Mouse (Mus musculus) ES-Bruce4 (cell line): Measurements from ENCODE around the gene Map3k19. TPM values are rescaled to one million over a fixed set of nuclear protein-coding genes. Genes with fewer than 3 reads are reported as not detected.

ENCODE experiments used
- H3K27ac ChIP-seq: 2 replicates; pipeline ENCODE4 v1.5.1; 2012; ENCODE audit warnings: low read length, inconsistent platforms; ENCODE audit not compliant: insufficient read depth
- H3K27me3 ChIP-seq: 2 replicates; pipeline ENCODE4 v1.6.1; 2012; ENCODE audit warnings: mild to moderate bottlenecking, low read length, inconsistent platforms; ENCODE audit not compliant: control insufficient read depth, poor library complexity, insufficient read depth, severe bottlenecking
- H3K36me3 ChIP-seq: 2 replicates; pipeline ENCODE4 v1.6.1; 2012; ENCODE audit warnings: inconsistent platforms, mild to moderate bottlenecking, low read length, moderate library complexity; ENCODE audit not compliant: control insufficient read depth, poor library complexity, insufficient read depth, severe bottlenecking
- H3K4me1 ChIP-seq: one replicate; pipeline ENCODE4 v1.8.1; 2011; ENCODE audit warnings: low read length; ENCODE audit not compliant: control insufficient read depth, insufficient read depth
- H3K4me3 ChIP-seq: 2 replicates; pipeline ENCODE4 v1.5.1; 2011; ENCODE audit warnings: low read depth, mild to moderate bottlenecking, low read length
- H3K9ac ChIP-seq: 2 replicates; pipeline ENCODE4 v1.6.1; 2012; ENCODE audit warnings: low read depth, mild to moderate bottlenecking, inconsistent platforms; ENCODE audit not compliant: poor library complexity, severe bottlenecking
- H3K9me3 ChIP-seq: replicated peaks from 2 replicates; pipeline ENCODE4 v1.6.1; 2012; ENCODE audit warnings: mild to moderate bottlenecking, low read length, inconsistent platforms; ENCODE audit not compliant: control insufficient read depth, poor library complexity, insufficient read depth, severe bottlenecking
- CTCF ChIP-seq: IDR thresholded peaks from one replicate; pipeline ENCODE4 v1.8.1; 2011; ENCODE audit warnings: low read depth, low read length
- EP300 ChIP-seq: IDR thresholded peaks from 2 replicates; pipeline ENCODE4 v1.6.1; 2011; ENCODE audit warnings: low read depth, low read length; ENCODE audit not compliant: insufficient read depth
- POLR2A ChIP-seq: IDR thresholded peaks from one replicate; pipeline ENCODE4 v1.8.1; 2011; ENCODE audit warnings: low read length; ENCODE audit not compliant: insufficient read depth
- polyA plus RNA-seq: library from polyadenylated mRNA; stranded (reverse); fragments of >200 nt; gene quantifications from 2 replicates; pipeline ENCODE4 v1.2.4, GENCODE M21; 2011; ENCODE audit warnings: low read depth; ENCODE audit not compliant: missing spikeins, insufficient read depth, insufficient read length

Map3k19 gene
- polyA plus RNA-seq, 1 experiment, result not detected

- Histone ChIP-seq H3K27ac (no peak overlapping the region), H3K4me3 (no peak overlapping the region), H3K27me3 (no peaks in the 10 kb centered on the region), H3K36me3 (no peaks in the 10 kb centered on the region), H3K9ac (no peak overlapping the region), H3K9me3 (no peaks in the 10 kb centered on the region), H3K4me1 (no peaks in the 10 kb centered on the region)
- TF ChIP-seq EP300 (no peak), CTCF (no peak), POLR2A (no peak)
These were observed 38.5 kb downstream of the Map3k19 start for GRCm38 (mm10) chr1:127816381-127816780.

- H3K27ac ChIP-seq, result no peak overlapping the region
- H3K9me3 ChIP-seq, result no peaks in the 10 kb centered on the region
- no peak for TF ChIP-seq CTCF
- TF ChIP-seq EP300, result no peak
- TF ChIP-seq POLR2A, result no peak
- no peaks in the 10 kb centered on the region for H3K4me1 ChIP-seq
- H3K27me3 ChIP-seq, result no peaks in the 10 kb centered on the region
- H3K36me3 ChIP-seq, result no peaks in the 10 kb centered on the region
- no peak overlapping the region for H3K4me3 ChIP-seq
- no peak overlapping the region for H3K9ac ChIP-seq
These were observed 41.9 kb downstream of the Map3k19 start for GRCm38 (mm10) chr1:127812929-127813328.

- no peaks in the 10 kb centered on the region for H3K9me3 ChIP-seq
- no peaks in the 10 kb centered on the region for H3K27me3 ChIP-seq
- H3K4me3 ChIP-seq, result no peak overlapping the region
- no peak for TF ChIP-seq CTCF
- no peak for TF ChIP-seq EP300
- no peak for TF ChIP-seq POLR2A
- peaks cover 9% of the 10 kb centered on the region for H3K36me3 ChIP-seq
- H3K9ac ChIP-seq, result no peak overlapping the region
- H3K4me1 ChIP-seq, result no peaks in the 10 kb centered on the region
- H3K27ac ChIP-seq, result peak overlapping the region; percentile 36
These were observed 46.2 kb downstream of the Map3k19 start for GRCm38 (mm10) chr1:127808671-127809070.

- Histone ChIP-seq H3K4me1 (no peaks in the 10 kb centered on the region), H3K9me3 (no peaks in the 10 kb centered on the region), H3K4me3 (no peak overlapping the region), H3K27ac (no peak overlapping the region), H3K36me3 (peaks cover 45% of the 10 kb centered on the region), H3K27me3 (no peaks in the 10 kb centered on the region), H3K9ac (no peak overlapping the region)
- TF ChIP-seq POLR2A (no peak), EP300 (no peak), CTCF (no peak)
These were observed 51.9 kb downstream of the Map3k19 start for GRCm38 (mm10) chr1:127802916-127803315.

- Histone ChIP-seq H3K36me3 (peaks cover 31% of the 10 kb centered on the region), H3K27me3 (no peaks in the 10 kb centered on the region)
- TF ChIP-seq POLR2A (no peak), EP300 (no peak), CTCF (no peak)
These were observed 58.1 kb downstream of the Map3k19 start for GRCm38 (mm10) chr1:127796752-127797151.

GRCm38 (mm10) chr1:127796341-127796740 is 58.5 kb downstream of the Map3k19 start:
- H3K27ac ChIP-seq, result no peak overlapping the region
- H3K27me3 ChIP-seq, result no peaks in the 10 kb centered on the region
- H3K36me3 ChIP-seq, result peaks cover 30% of the 10 kb centered on the region
- TF ChIP-seq EP300 (no peak), POLR2A (no peak), CTCF (no peak)
- no peaks in the 10 kb centered on the region for H3K4me1 ChIP-seq
- H3K4me3 ChIP-seq, result no peak overlapping the region
- H3K9ac ChIP-seq, result no peak overlapping the region
- H3K9me3 ChIP-seq, result no peaks in the 10 kb centered on the region

More at GRCm38 (mm10) chr1:127796752-127797151, 58.1 kb downstream of the Map3k19 start:
- Histone ChIP-seq H3K9me3 (no peaks in the 10 kb centered on the region), H3K4me3 (no peak overlapping the region), H3K4me1 (no peaks in the 10 kb centered on the region), H3K27ac (no peak overlapping the region), H3K9ac (no peak overlapping the region)
